In the genomic region with DNA sequence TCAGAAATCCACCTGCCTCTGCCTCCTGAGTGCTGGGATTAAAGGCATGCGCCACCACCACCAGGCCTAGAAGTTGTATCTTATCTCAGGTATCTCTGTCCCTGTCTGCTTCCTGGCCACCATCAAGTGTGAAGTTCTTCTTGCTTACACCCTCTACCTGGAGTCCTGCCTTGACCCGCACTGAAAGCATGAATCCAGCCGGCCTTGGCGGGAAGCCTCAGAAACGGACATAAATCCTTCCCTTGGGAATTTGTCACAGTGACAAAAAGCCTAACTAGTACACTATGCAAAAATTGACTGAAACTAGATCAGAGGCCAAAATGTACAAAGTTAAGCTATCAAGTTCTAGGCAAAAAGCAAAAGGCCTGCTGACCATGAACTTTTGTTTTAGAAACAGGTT, we compare ENCODE assay signal across 25 mouse cellular contexts. TPM values are rescaled to one million over a fixed set of nuclear protein-coding genes. Genes with fewer than 3 reads are reported as not detected.
A peak's percentile ranks its signal among the peaks of the same experiment; 100 is the strongest.
DNase-seq lines count a peak whose midpoint lies in the region; ATAC-seq and TF ChIP-seq lines count a peak whose summit lies in the region.
"Had no signal": no experiment of that assay in that cellular context is flagged by ENCODE, and none has a peak within 500 bp of the region (broad histone marks: within the 10 kb centered on the region; RNA-seq: fewer than 3 reads in every experiment).

No protein-coding gene starts in this region.

- TF ChIP-seq POLR2A in liver, adult 2 months (IDR thresholded peaks at IDR 0.05; ENCODE audit: extremely low read depth, insufficient read depth, low read length): no peak

- H3K27me3 ChIP-seq in liver, adult 2 months (ENCODE audit: control insufficient read depth, insufficient read depth, low read length): no peaks in the 10 kb centered on the region
- H3K27me3 ChIP-seq in liver, embryonic 11.5 days (replicated peaks; ENCODE audit: control insufficient read depth, insufficient read depth, low read length): no peaks in the 10 kb centered on the region
- H3K27me3 ChIP-seq: hindbrain, embryonic 12.5 days; hindbrain, embryonic 15.5 days; intestine, embryonic 15.5 days had no signal

- H3K4me3 ChIP-seq in liver, adult 2 months (ENCODE audit: insufficient read depth, low read depth, low read length): no peak overlapping the region
- H3K4me3 ChIP-seq in liver, embryonic 11.5 days (ENCODE audit: low read depth, low read length): no peak overlapping the region
- H3K4me3 ChIP-seq: forebrain, embryonic 10.5 days; forebrain, embryonic 13.5 days; heart, adult 2 months; heart, embryonic 10.5 days; heart, embryonic 13.5 days; hindbrain, embryonic 12.5 days; hindbrain, embryonic 15.5 days; intestine, embryonic 15.5 days had no signal

- H3K9me3 ChIP-seq in liver, embryonic 11.5 days (ENCODE audit: control insufficient read depth, low read length): no peaks in the 10 kb centered on the region
- H3K9me3 ChIP-seq: forebrain, embryonic 10.5 days; forebrain, embryonic 13.5 days; heart, embryonic 10.5 days; heart, embryonic 13.5 days; hindbrain, embryonic 15.5 days; intestine, embryonic 15.5 days had no signal

- DNase-seq in adrenal gland, adult (ENCODE audit: inconsistent age in 2 of 2, low spot score in 1 of 2): peak; percentile 50 to 56
- no peak for DNase-seq in adrenal gland, postnatal 4 days (ENCODE audit: low spot score in 2 of 2)
- peak; percentile 16 for DNase-seq in gastrocnemius, adult 18-20 months (ENCODE audit: low spot score)
- no peak for DNase-seq in gastrocnemius, postnatal 14 days
- peak; percentile 41 for DNase-seq in liver, adult 2 months (ENCODE audit: extremely low read depth, low read depth, low spot score)
- DNase-seq in liver, embryonic 11.5 days (ENCODE audit: low spot score): no peak
- DNase-seq: cerebellum, adult 18-20 months; cerebellum, adult 9-10 months; cerebellum, postnatal 14 days; heart, adult 2 months; heart, postnatal 14 days; kidney, adult 11 months; kidney, adult 8-10 months had no signal

- peaks cover 2% of the 10 kb centered on the region; the same call in 1 of the 2 replicates for H3K4me1 ChIP-seq in liver, adult 2 months (ENCODE audit: control insufficient read depth, insufficient read depth, low read length)
- H3K4me1 ChIP-seq in liver, embryonic 11.5 days (replicated peaks; ENCODE audit: control insufficient read depth, insufficient read depth, low read length): no peaks in the 10 kb centered on the region
- H3K4me1 ChIP-seq: forebrain, embryonic 10.5 days; heart, embryonic 13.5 days; hindbrain, embryonic 15.5 days; intestine, embryonic 15.5 days had no signal

- intact Hi-C loops in gastrocnemius, postnatal 14 days (cut with DNase I; ENCODE audit: low total_unique reads): no loop called here

- no peak overlapping the region for H3K27ac ChIP-seq in liver, adult 2 months (replicated peaks; ENCODE audit: insufficient read depth, low read depth, low read length)
- no peak overlapping the region for H3K27ac ChIP-seq in liver, embryonic 11.5 days (ENCODE audit: low read depth, low read length)
- H3K27ac ChIP-seq: forebrain, embryonic 10.5 days; forebrain, embryonic 13.5 days; heart, embryonic 10.5 days; heart, embryonic 13.5 days; hindbrain, embryonic 12.5 days; hindbrain, embryonic 15.5 days; intestine, embryonic 15.5 days had no signal

- no peak for TF ChIP-seq CTCF in liver, adult 2 months (IDR thresholded peaks at IDR 0.05; ENCODE audit: low read depth, low read length)

- no peak for ATAC-seq in liver, embryonic 11.5 days (replicated peaks; ENCODE audit: low FRiP score)
- ATAC-seq in cerebellum, adult (ENCODE audit: insufficient number of reproducible peaks, low FRiP score, low TSS enrichment): no peak
- ATAC-seq: activated CD4-positive, CD25-positive, alpha-beta regulatory T cell, adult 4 months; forebrain, embryonic 13.5 days; forebrain, embryonic 16.5 days; intestine, embryonic 15.5 days had no signal

- H3K79me2 ChIP-seq in liver, adult 2 months (ENCODE audit: control insufficient read depth, insufficient read depth, low read length): no peaks in the 10 kb centered on the region

- no peak overlapping the region for H3K4me2 ChIP-seq in liver, embryonic 11.5 days
- H3K4me2 ChIP-seq: forebrain, embryonic 13.5 days; heart, embryonic 13.5 days; hindbrain, embryonic 12.5 days; hindbrain, embryonic 15.5 days; intestine, embryonic 15.5 days had no signal

- H3K9ac ChIP-seq in liver, adult 2 months (ENCODE audit: low read depth, low read length): no peak overlapping the region
- H3K9ac ChIP-seq in liver, embryonic 11.5 days (ENCODE audit: low read depth, low read length): no peak overlapping the region
- H3K9ac ChIP-seq: forebrain, embryonic 13.5 days; heart, embryonic 13.5 days; hindbrain, embryonic 12.5 days; hindbrain, embryonic 15.5 days; intestine, embryonic 15.5 days had no signal

- WGBS in liver, adult 2 months: 93% methylated on average over 5 of the region's 5 CpGs
- 89% methylated on average over 5 of the region's 5 CpGs for WGBS in liver, embryonic 11.5 days

- H3K36me3 ChIP-seq in liver, adult 2 months (ENCODE audit: control insufficient read depth, insufficient read depth, low read length): no peaks in the 10 kb centered on the region
- no peaks in the 10 kb centered on the region for H3K36me3 ChIP-seq in liver, embryonic 11.5 days (ENCODE audit: control insufficient read depth, insufficient read depth, low read length)
- H3K36me3 ChIP-seq: forebrain, embryonic 10.5 days; heart, embryonic 10.5 days; heart, embryonic 13.5 days; hindbrain, embryonic 12.5 days; hindbrain, embryonic 15.5 days; intestine, embryonic 15.5 days had no signal

RNA-seq across cellular contexts. Expression of a gene that starts 26.4 kb away (rescaled TPM):
- total RNA-seq in adrenal gland, postnatal 4 days (2021): 10 to 100 TPM; 10.1 to 15.9 TPM
- 10 to 100 TPM; 22.5 to 22.9 TPM for total RNA-seq in gastrocnemius, adult 18-20 months (2021)
- total RNA-seq in gastrocnemius, postnatal 14 days (2021): 1 to 10 TPM; 4.3 to 7.0 TPM
- total RNA-seq in liver, adult 2 months (2014; rRNA removed): 5.1 and 6.9 TPM in 2 replicates
- polyA plus RNA-seq in liver, adult 2 months (2012; rRNA removed): 7.3 and 10.0 TPM in 2 replicates
- polyA plus RNA-seq in liver, embryonic 11.5 days (2014; fragmentation: Nextera tagmentation; extraction: Ambion mirVana): 5.7 and 6.1 TPM in 2 replicates
- total RNA-seq: granulocyte monocyte progenitor cell, adult 5-6 weeks; hematopoietic stem cell, adult 5-6 weeks had no signal

RNA-seq across cellular contexts. Expression of a gene that starts 39.5 kb away (rescaled TPM):
- total RNA-seq in adrenal gland, postnatal 4 days (2021): 100 to 1,000 TPM; 279 to 303 TPM
- 10 to 100 TPM; 65.0 to 78.0 TPM for total RNA-seq in gastrocnemius, adult 18-20 months (2021)
- 10 to 100 TPM; 50.0 to 57.7 TPM for total RNA-seq in gastrocnemius, postnatal 14 days (2021)
- 430 and 630 TPM in 2 replicates for total RNA-seq in liver, adult 2 months (2014; rRNA removed)
- polyA plus RNA-seq in liver, adult 2 months (2012; rRNA removed): 55.2 and 213 TPM in 2 replicates
- polyA plus RNA-seq in liver, embryonic 11.5 days (2014; fragmentation: Nextera tagmentation; extraction: Ambion mirVana): 51.9 and 61.4 TPM in 2 replicates

Comparison
In these comparisons a context has a peak if more than half of its experiments do, and no peak if none do; other contexts are left out.
1. DNase-seq: peak in adrenal gland, adult (2 of 2), gastrocnemius, adult 18-20 months (single experiment) and liver, adult 2 months (single experiment); none in adrenal gland, postnatal 4 days (0 of 2), gastrocnemius, postnatal 14 days (single experiment) and liver, embryonic 11.5 days (single experiment).